Mouse (Mus musculus) testis, postnatal 10 days (tissue): ENCODE results near the gene Gm10283.
"Not testable (repeated sequence)": the region's sequence is repeated elsewhere in the genome, so short reads cannot be mapped to it uniquely, and the experiment has no call there.

ENCODE experiments used
- DNase-seq: peaks from one replicate; pipeline ENCODE4 v3.0.0; 2021; ENCODE audit warnings: low spot score

The Gm10283 gene

GRCm38 (mm10) chr8:60503098-60503497 lies at the start of gene Gm10283:
TSS of gene Gm10283 (minus strand) at chr8:60503198.
- no peak for DNase-seq

- no peak for DNase-seq
These were observed 31.9 kb upstream of the Gm10283 start for GRCm38 (mm10) chr8:60534945-60535344.

DNA sequence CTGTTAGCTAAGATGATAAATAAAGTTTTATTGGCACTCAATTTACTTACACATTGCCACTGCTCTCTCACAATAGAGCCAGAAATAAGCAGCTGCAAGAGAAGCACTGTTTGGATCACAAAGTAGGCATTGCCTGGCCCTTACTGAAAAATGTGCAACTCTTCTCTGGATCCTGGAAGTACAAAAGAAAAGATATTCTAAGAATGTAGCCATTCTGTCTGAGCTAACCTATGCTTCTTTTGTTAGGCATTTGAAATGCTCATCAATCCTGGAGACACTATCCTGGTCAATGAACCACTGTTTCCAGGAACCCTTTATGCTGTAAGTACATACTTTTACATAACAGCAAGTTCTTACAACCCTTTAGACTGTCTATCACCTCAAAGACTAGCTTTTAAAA lies 15.3 kb upstream of the Gm10283 start:
- no peak for DNase-seq

DNA sequence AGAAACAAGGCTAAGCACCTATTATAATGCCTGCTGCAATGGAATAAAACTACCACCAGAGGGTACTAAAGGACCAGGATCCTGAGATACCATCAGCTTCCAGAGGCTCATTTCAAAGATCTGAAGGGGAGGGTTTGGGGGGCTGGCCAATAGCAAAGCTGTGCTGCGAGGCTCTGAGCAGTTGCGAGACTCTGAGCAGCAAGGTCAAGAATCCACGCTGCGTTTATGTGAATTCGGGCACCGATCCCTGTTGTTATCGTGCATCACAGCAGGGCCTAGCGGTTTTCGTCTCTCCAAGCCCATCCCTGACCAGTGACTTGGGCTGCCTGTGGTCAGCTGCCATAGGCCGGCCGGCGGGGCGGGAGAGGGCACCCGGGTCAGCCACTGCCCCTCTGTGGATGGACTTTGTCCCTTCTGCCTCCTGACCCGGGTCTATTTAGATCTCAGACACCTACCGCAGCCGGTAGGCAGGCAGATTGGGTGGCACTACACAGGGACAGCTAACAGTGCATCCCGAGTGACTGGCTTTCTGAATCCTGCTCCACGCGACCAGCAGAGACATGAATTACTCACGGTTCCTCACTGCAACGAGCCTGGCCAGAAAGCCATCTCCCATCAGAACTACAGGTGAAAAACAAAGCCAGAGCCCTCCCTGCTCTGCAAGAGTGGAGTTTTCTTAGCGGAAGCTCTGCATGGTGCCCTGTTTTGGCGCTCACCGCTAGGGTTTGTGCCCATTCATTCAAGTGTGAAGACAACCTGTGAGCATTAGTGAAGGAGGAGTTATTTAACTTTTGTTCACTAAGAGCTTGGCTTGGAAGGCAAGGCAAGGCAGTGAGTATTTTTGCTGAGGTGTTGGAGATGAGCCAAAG lies 2.9 kb upstream of the Gm10283 start, which contains the start of gene Aadat:
Gene Aadat, plus strand, starts transcription at position 280 of the 869 bp plus-strand sequence.
- DNase-seq: peak; percentile 57

- not testable (repeated sequence) for DNase-seq
These were observed 8.0 kb downstream of the Gm10283 start for GRCm38 (mm10) chr8:60495046-60495445.

DNA sequence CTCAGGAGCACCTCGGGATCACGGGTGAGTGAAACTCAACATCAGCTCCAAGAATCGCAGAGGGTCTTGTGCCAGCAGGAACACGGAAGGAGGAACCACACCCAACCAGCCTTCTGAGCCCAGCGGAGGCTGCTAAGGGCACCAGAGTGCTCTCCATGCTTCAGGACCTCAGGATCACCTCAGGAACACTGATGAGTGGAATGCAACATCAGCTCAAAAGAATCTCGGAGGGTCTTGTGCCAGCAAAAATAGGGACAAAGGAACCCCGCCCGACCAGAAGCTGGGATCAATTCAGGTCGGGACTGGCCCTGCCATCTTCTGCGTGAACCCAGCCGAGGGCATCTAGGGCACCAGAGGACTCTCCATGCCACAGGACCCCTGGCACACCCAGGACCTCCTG lies 8.4 kb downstream of the Gm10283 start:
- DNase-seq: no peak

DNA sequence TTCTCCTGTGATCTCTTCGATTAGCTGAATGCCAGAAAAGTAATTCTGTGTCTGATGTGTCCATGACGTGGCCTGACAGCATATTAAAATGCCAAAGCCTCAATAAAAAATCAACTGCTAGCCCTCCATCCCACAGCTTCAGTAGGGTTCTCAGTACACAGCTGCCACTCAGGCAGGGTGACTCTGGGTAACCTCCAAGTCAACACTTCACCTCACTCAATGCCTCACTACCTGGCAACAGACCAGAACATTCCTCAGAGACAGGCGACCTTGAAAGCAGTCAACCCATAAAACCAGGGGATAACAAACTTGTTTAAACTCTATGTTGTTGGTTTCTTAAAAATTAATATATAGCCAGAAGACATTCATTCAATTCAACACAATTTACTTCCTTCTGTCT lies 10.5 kb downstream of the Gm10283 start:
- DNase-seq: no peak

GRCm38 (mm10) chr8:60491871-60492270 lies 11.1 kb downstream of the Gm10283 start:
- DNase-seq: no peak

- DNase-seq: no peak
These were observed 12.9 kb downstream of the Gm10283 start for GRCm38 (mm10) chr8:60490147-60490546.

DNA sequence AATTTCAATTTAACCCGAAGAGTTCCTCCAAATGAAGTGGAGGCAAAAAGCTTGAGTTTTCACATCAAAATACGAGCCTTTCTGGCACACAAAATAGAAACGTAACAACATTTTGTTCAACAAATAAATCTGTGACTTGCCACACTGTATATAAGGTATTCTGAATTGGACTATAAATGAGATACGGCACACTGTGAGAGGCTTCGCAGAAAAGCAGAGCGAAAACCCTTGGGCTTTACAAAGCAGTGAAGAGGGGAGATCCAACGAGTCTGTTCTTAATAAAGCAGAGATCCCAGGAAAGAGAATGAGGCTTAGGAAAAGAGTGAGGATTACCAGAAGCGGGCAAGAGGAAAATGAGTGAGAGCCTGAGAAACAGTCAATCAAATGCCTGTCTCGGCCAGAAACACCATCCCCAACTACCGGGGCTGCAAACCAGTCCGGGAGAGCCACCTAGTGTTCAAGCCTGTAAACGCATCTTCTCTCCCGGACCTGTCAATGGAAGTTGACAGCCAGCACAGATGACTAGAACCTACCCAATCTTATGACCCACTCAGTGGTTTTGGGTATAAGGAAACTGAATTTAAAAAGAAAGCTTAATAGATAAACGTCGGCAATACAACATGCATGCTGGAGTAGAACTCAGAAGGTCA lies 36.2 kb downstream of the Gm10283 start:
- DNase-seq: peak; percentile 70

DNA sequence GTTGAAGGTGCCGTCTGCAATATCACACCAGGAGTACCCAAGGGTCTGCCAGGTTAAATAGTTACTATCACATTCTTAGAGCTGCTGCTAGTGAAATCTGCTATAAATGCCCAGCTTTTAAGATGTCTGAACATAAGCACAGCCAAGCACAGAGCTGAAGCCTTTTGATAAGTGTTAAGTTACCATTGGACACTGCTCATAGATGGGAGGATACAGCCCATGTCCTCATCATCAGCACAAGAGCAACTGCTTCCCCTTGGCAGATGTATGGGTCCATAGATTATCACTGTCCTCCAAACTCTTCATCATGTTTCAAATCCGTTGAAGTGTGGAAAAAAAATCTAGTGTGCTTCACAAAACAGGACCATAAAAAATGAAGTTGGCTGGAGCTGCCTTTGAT lies 53.7 kb downstream of the Gm10283 start:
- no peak for DNase-seq

DNA sequence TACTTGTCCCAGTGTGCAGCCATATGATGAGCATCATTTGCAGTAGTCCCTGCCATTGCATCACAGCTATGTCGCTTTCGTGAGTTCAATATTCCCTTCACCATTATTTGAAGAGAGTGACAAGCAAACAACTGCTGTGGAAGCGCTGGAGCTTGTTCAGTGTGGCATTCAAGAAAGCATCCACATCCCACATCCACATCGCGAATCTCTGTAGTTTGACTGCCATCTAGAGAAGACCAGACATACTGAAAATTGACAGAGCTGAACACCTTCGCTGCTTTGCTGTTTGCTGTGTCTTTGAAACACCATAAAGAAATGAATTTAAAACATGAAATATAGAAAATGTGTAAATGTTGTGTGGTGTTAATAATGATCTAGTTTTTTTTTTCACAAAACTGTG lies 58.0 kb downstream of the Gm10283 start:
- no peak for DNase-seq

DNA sequence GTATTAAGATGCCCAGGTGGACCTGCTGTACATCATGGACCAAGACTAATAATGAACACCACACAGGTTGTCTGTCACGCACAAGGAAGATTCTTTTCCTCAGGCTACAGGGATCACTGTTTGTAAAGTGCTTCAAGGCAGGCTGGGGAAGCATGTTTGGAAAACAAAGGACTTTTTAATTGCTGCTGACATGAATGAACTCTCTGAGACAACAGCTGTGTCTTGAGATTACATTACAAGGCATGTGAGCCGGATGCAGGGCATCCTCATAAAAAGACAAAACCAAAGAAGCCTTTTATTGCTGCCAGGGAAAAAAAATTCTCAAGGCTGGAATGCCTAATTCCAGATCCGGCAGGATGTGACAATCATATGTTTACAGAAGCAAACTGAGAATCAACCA lies 64.4 kb downstream of the Gm10283 start:
- no peak for DNase-seq

DNA sequence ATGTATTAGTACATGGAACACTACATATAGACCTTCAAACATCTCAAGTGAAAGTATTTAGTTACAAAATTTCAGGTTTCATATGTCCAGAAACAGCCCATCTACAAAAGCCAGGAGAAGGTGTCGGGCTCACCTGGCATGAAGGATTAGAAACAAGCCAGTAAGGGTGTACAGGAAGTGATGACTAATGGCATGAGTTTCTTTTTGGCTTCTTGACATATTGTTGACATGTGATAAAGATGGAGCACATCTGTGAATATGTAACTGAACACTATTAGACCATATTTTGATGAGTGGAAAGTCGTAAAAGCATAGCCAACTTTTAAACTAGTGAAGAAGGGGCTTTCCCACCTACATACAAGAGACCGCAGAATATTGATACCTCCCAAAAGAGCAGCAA lies 66.1 kb downstream of the Gm10283 start:
- no peak for DNase-seq

DNA sequence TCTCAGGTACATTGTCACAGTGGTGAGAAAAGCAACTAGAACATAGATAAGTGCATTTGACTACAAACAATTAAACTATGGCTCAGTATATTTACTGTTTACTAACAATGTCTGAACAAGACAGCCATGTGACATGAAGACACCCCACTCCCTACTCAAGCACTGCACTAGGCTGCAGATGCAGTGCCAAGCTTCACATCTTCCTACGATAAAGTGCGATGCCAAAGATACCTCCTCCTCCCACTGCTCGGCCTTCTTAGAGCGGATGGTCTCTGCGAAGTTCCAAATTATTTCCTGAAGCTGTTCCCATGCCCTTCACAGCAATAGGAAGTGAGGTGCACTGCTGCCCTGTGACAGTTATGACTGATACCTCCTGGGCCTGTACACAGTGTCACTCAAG lies 70.3 kb downstream of the Gm10283 start:
- no peak for DNase-seq

DNA sequence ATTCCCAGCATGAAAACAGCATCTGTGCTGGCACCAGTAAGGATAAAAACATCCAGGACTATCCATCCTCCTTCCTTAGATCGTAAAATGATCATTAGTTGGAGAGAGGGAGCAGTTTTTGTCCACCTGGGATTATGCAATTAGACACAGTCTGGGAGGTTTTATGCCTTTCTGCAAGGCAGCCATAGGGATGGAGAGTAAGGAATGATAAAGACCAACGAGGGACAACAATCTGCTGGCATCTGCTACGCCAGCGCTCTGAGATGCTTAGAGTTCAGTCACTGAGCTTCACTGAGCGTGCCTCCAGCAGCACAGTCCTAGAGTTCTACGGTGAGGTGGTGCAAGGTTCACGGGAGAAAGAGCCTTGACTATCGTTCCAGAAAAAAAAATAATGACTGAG lies 96.6 kb downstream of the Gm10283 start:
- DNase-seq: no peak

DNA sequence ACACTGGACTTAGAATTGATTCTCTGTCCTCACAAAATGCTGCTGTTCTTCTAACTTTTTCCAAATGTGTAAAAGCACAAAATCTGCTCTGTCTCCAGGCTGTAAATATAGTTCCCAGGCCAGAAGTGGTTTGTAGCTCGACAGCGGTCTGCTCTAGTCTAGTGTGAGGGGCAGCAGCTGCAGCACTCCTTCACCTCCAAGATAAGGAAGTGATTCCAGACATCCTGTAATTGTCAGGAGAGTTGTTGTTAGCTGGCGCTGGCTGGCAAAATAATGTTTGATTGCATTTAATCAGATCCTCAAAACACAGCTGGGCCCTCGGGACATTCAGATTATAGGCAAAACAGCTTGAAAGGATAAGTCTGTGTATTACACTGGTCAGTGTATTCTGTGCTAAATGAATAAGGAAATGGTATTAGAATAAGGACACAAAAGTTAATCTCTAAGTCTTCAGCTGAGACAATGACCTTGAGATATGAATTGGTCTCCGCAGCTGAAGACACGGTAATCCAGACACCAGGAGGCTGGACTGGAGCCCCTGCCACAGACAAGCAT lies 97.9 kb downstream of the Gm10283 start:
- no peak for DNase-seq

DNA sequence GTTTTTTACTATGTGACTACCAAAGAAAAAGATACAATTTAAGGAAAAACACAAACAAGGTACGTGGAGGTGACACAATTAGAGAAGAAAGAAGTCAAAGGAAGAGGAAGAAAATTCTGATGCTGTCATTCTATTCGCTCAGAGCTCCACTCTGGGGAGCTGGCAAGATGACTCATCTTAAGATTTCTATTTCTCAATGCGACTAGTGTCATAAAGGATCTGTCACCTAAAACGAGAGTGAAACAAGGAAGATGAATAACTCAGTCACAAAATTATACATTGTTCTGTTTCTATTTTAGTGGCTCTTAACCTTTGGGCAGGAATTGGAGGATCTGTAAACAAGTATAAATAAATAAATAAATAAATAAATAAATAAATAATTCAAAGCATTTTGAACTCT lies 109.3 kb downstream of the Gm10283 start:
- DNase-seq: no peak

- DNase-seq: no peak
These were observed 116.4 kb downstream of the Gm10283 start for GRCm38 (mm10) chr8:60386589-60386988.
